Mouse (Mus musculus) intestine, embryonic 15.5 days (tissue): ENCODE results near the gene Esrra. TPM values are rescaled to one million over a fixed set of nuclear protein-coding genes. Genes with fewer than 3 reads are reported as not detected.

Experiments used
- ATAC-seq: fragments of 200-750 bp; cut with Nextera tagmentation; 2 replicates; pipeline ENCODE4 v1.8.0; 2017; ENCODE audit warnings: moderate TSS enrichment, moderate library complexity
- H3K27ac ChIP-seq: fragments of 300-500 bp; sonication (generic); 2 replicates; pipeline ENCODE4 v1.5.1; 2015; ENCODE audit warnings: mild to moderate bottlenecking, inconsistent platforms
- H3K27me3 ChIP-seq: fragments of 300-500 bp; sonication (generic); replicated peaks from 2 replicates; pipeline ENCODE4 v1.6.1; 2015; ENCODE audit warnings: inconsistent platforms
- H3K36me3 ChIP-seq: fragments of 300-500 bp; sonication (generic); 2 replicates; pipeline ENCODE4 v1.6.1; 2015; ENCODE audit warnings: inconsistent platforms
- H3K4me1 ChIP-seq: fragments of 300-500 bp; sonication (generic); replicated peaks from 2 replicates; pipeline ENCODE4 v1.6.1; 2015; ENCODE audit warnings: inconsistent platforms
- H3K4me2 ChIP-seq: fragments of 300-500 bp; sonication (generic); replicated peaks from 2 replicates; pipeline ENCODE4 v1.6.1; 2015; ENCODE audit warnings: mild to moderate bottlenecking, inconsistent platforms
- H3K4me3 ChIP-seq: fragments of 300-500 bp; sonication (generic); replicated peaks from 2 replicates; pipeline ENCODE4 v1.5.1; 2015; ENCODE audit warnings: inconsistent platforms
- H3K9ac ChIP-seq: fragments of 300-500 bp; sonication (generic); 2 replicates; pipeline ENCODE4 v1.6.1; 2015; ENCODE audit warnings: inconsistent platforms
- H3K9me3 ChIP-seq: fragments of 300-500 bp; sonication (generic); 2 replicates; pipeline ENCODE4 v1.6.1; 2016; ENCODE audit warnings: inconsistent platforms
- WGBS: fragments of 180-500 bp; shearing (Covaris S2); methylation state at CpG from one replicate; pipeline ENCODE4 v1.1.7; 2015; 5-methylcytosine and 5-hydroxymethylcytosine counted together
- polyA plus RNA-seq: library from polyadenylated mRNA; unstranded; fragments of >200 nt; fragmentation: Nextera tagmentation; extraction: Ambion mirVana; gene quantifications from 2 replicates; pipeline ENCODE4 v1.2.1, GENCODE M21; 2015

The Esrra gene
- polyA plus RNA-seq, 1 experiment from 2014 or later, result 32.2 TPM

DNA sequence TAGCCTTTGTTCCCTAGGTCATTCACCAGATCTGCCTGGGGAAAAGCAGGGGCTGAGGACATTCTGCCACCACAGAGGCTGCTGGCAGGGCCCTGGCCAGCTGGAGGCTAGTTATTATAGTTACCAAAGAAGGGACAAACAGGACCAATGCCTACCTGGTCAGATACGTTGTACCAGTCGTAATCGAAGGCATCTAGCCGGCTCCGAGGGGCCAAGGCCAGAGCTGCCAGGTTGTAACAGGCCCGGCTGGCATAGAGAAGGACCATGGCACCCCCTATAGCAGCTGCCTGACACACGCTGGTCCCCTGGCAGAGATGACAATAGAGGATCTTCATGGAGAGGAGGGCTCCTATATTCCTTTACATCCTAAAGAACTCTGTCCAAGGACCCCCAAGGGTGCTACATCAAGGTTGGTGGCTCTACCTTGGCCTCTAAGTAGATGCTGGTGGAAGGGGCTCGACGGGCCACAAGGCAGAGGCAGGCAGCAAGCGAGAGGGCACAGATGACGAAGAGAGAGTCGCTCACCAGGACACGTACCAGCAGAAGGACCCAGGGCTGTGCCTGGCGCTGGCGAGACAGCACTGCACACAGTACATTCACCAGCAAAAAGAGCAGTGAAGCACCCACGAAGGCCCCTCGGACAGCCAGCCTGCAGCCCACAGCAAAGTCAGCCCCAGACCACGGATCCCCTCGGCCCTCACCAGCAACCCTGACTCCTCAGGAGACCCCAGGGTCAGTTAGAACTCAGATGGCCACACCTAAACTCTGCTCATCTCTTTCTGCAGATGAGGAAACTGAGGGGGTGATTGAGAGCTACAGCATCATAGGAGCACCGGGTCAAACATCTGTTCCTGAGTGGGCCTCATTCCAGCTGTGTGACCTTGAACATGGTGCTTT, 17.7 kb upstream of the Esrra start:
- Histone ChIP-seq H3K27me3 (peaks cover 17% of the 10 kb centered on the region), H3K27ac (no peak overlapping the region)
- 91% methylated on average over 20 of the region's 20 CpGs for WGBS

DNA sequence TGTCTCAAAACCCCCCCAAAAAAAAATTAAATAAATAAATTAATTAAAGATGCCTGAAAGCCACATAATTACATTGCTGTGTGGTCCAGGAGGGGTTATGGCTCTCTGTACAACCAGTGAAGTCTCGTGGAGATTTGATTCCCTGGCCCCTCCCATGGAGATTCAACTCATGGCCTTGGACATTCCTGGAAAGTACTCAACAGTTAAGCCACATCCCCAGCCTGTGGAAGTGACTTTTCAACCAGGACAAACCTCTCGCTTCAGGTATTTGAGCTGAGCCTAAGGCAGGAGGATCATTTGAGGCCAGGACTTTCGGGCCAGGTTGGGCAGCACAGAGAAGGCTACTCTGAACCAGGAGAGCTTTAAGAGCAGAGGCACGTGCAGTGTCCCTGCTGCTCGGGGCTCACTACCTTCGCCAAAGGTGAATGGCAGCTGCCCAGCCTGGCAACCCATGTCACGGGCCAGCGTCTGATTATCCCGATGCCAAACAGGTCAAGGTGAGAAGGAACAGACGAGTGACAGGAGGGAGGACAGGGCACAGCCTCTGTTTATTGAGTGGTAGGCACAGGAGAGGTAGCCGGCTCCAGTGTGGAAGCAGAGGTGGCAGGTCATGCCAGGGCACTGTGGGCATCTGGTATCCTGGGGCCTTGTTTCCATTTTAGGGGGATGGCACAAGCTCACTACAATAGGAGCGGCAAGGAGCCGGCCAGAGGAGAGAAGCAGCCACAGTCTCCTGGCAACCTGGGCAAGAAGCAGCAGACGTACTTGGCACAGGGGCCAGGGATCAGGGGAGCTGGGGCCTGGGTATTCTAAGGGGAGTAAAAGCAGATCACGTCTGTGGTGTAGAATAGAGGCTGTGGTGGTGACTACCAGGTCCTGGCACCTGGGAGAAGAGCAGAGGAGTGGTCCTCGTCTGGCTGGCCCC, 16.2 kb upstream of the Esrra start:
- Histone ChIP-seq H3K27ac (no peak overlapping the region), H3K9me3 (no peaks in the 10 kb centered on the region), H3K4me3 (no peak overlapping the region), H3K4me1 (peaks cover 33% of the 10 kb centered on the region), H3K9ac (no peak overlapping the region), H3K4me2 (no peak overlapping the region), H3K27me3 (peaks cover 33% of the 10 kb centered on the region), H3K36me3 (no peaks in the 10 kb centered on the region)
- WGBS, result 78% methylated on average over 16 of the region's 16 CpGs
- ATAC-seq, result no peak

More for the DNA sequence above, 17.7 kb upstream of the Esrra start:
- no peak overlapping the region for H3K9ac ChIP-seq
- no peaks in the 10 kb centered on the region for H3K36me3 ChIP-seq
- no peak overlapping the region for H3K4me3 ChIP-seq
- H3K9me3 ChIP-seq, result no peaks in the 10 kb centered on the region
- no peak for ATAC-seq
- H3K4me2 ChIP-seq, result no peak overlapping the region
- peaks cover 28% of the 10 kb centered on the region for H3K4me1 ChIP-seq

DNA sequence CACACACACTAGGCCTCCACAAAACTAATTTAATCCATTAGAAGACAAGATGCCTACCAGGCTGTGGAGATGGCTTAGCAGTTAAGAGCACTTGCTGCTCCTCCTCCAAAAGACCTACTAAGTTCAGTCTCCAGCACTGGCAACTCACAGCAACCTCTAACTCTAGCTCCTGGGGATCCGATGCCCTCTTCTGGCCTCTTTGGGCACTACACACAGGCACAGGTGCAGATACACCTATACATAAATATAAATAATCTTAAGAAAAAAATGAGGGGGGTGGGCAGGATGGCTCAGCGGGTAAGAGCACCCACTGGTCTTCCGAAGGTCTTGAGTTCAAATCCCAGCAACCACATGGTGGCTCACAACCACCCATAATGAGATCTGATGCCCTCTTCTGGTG, 14.7 kb upstream of the Esrra start:
- Histone ChIP-seq H3K4me1 (peaks cover 29% of the 10 kb centered on the region), H3K9me3 (no peaks in the 10 kb centered on the region), H3K4me3 (no peak overlapping the region), H3K27me3 (peaks cover 47% of the 10 kb centered on the region), H3K27ac (no peak overlapping the region), H3K4me2 (no peak overlapping the region), H3K36me3 (no peaks in the 10 kb centered on the region), H3K9ac (no peak overlapping the region)
- WGBS, result 22% methylated on average over 3 of the region's 3 CpGs
- ATAC-seq, result no peak

DNA sequence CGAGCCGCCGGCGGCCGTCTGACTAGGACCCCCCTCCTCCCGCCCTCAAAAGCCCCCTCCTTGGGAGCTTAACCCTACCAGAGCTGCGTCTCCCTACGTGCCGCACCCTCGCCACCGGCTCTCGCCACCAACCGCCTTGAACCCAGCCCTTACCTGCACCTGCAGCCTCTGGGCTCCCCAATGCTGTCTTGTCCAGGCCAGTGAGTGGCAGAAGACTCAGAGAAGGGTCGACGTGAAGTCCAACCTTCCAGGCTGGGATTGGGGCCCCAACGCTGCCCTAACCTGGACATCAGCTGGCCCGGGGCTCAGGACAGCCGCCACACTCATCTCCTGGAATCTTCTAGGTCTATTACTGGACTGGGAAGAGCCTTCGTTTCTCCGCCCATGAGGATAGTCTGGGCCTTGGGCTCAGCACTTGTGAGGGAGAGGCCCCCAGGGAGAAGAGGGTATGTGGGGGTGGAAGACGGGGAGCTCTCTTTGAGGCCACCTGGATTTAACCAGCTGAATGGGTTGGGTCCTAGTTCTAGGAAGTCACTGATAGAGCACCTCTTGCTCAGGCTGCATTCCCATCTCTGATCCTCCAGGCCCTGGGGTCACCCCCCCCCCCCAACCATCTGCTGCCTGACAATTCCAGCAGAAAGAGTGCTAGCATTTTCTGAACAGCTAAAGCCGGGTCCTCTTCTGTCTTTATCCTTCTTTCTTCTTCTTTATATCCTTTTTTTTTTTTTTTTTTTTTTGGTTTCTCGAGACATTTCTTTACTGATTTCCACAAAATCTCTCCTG, 12.8 kb upstream of the Esrra start, which contains the start of gene Kcnk4:
Kcnk4 (minus strand) TSS at position 321 of the 783 bp plus-strand sequence.
- Histone ChIP-seq H3K9ac (peak within 1 kb of the TSS; percentile 42), H3K4me2 (peak within 1 kb of the TSS; percentile 88), H3K27me3 (peaks cover 58% of the 10 kb centered on the region)

DNA sequence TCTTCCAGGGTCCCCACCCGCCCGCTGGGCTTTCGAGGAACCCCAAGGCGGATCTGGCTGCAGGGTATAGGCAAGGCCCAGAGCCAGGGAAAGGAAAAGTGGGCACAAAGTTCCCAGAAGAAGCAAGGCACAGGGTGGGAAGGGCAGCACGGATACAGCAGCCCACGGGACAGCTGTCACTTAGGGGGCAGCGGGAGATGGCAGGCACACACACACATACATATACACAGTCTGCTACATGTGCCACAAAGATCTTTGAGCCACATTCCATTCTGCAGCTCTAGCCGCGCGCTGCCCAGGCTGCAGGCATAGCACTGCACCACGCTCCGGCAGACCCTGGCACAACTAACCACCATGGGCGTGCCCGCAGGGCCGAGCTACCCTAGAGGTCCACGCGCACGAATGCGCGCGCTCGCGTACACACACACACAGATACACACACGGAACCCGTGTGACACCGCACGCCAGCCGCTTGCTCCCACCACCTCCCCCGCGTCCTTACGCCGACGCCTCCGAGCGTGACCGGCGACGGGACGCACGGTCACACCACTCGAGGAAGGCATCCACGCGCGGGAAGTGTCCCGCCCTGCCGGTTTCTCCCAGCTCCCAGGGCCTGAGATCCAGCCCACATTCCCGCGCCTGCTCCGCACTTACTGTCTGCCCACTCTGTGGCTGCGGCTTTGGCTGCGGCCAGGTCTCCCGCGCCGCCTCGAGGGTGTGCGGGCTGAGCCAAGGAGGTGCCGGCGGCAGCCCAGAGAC, 12.0 kb upstream of the Esrra start:
- peaks cover 63% of the 10 kb centered on the region for H3K27me3 ChIP-seq
- no peak overlapping the region for H3K27ac ChIP-seq
- WGBS, result 4% methylated on average over 58 of the region's 58 CpGs
- peak; percentile 57 for ATAC-seq
- H3K36me3 ChIP-seq, result no peaks in the 10 kb centered on the region
- H3K9ac ChIP-seq, result peak overlapping the region; percentile 42
- H3K4me2 ChIP-seq, result peak overlapping the region; percentile 88
- peak overlapping the region; percentile 41 for H3K4me3 ChIP-seq
- H3K4me1 ChIP-seq, result peaks cover 18% of the 10 kb centered on the region
- no peaks in the 10 kb centered on the region for H3K9me3 ChIP-seq

More for the DNA sequence above, 12.8 kb upstream of the Esrra start, which contains the start of gene Kcnk4:
- ATAC-seq, result 0 out of 2 replicates have a peak, but pooled peaks have one; percentile 15
- peaks cover 18% of the 10 kb centered on the region for H3K4me1 ChIP-seq
- no peaks in the 10 kb centered on the region for H3K36me3 ChIP-seq
- WGBS, result 11% methylated on average over 23 of the region's 23 CpGs
- no peak within 1 kb of the TSS for H3K27ac ChIP-seq
- no peaks in the 10 kb centered on the region for H3K9me3 ChIP-seq
- peak within 1 kb of the TSS; percentile 41 for H3K4me3 ChIP-seq

DNA sequence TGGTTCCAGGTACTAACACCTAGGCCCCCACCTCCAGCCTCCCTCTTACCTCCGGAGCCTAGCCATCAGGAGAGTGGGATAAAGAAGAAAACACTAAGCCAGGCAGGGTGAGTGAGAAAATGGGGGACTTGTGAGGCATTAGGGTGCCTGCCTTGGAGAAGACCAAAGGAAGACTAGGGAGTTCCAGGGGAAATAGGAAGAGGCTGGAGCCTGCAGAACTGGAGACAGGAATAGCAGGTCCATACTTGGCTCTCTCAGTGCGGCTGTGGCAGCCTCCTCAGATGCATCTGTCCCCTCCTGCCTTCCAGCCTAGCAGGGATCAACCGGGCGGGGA, 11.5 kb upstream of the Esrra start:
- Histone ChIP-seq H3K4me2 (no peak overlapping the region; the same call in 1 of the 2 replicates), H3K4me3 (0 out of 2 replicates have a peak overlapping the region, but pooled peaks have one; percentile 41), H3K4me1 (peaks cover 14% of the 10 kb centered on the region), H3K27ac (no peak overlapping the region), H3K9ac (no peak overlapping the region), H3K36me3 (no peaks in the 10 kb centered on the region), H3K27me3 (peaks cover 65% of the 10 kb centered on the region), H3K9me3 (no peaks in the 10 kb centered on the region)
- 26% methylated on average over 4 of the region's 4 CpGs for WGBS
- no peak for ATAC-seq

DNA sequence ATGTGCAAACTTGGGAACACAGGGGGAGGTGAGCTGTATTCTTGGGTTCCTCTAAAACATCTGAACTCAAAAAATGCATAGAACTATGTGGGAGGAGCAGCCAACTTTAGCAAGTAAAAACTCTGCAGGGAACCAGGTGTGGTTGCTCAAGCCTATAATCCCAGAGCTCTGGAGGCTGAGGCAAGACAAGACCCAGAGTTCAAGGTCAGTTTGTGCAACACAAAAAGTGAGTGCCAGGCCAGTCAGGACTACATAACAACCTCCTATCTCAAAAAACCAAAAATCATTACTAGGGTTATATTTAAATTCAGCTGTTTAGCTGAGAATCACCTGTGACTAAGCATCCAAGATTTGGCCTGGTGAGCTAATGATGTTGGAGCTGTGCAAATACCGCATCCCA, 10.4 kb upstream of the Esrra start:
- Histone ChIP-seq H3K27ac (no peak overlapping the region), H3K9ac (no peak overlapping the region), H3K4me2 (no peak overlapping the region), H3K4me1 (peaks cover 14% of the 10 kb centered on the region), H3K27me3 (peaks cover 76% of the 10 kb centered on the region), H3K36me3 (no peaks in the 10 kb centered on the region), H3K4me3 (no peak overlapping the region), H3K9me3 (no peaks in the 10 kb centered on the region)
- ATAC-seq, result no peak
- 45% methylated on average over 1 of the region's 1 CpGs for WGBS

DNA sequence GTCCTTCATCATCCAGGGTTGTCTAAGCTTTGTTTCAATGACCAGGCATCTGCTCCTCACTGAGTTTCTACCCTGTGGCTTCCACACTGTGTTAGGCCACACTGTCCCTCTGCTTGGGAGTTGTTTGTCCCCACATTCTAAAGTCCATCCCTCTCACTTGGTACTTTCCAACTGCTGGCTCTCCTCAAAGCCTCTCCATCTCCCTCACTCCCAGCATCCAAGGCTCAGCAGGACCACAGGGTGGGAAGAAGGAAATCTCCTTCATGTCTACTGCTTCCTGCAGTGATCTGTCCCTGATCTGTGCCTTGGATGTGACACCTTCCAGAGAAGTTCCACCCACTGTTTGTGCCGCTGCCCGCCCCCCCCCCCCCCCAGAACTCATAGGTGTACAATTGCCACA, 9.4 kb upstream of the Esrra start:
- H3K36me3 ChIP-seq, result no peaks in the 10 kb centered on the region
- H3K4me3 ChIP-seq, result no peak overlapping the region
- WGBS, result 0% methylated on average over 2 of the region's 2 CpGs
- H3K4me2 ChIP-seq, result no peak overlapping the region
- no peak for ATAC-seq
- peaks cover 19% of the 10 kb centered on the region for H3K4me1 ChIP-seq
- no peaks in the 10 kb centered on the region for H3K9me3 ChIP-seq
- no peak overlapping the region for H3K9ac ChIP-seq
- H3K27me3 ChIP-seq, result peaks cover 83% of the 10 kb centered on the region
- no peak overlapping the region for H3K27ac ChIP-seq

DNA sequence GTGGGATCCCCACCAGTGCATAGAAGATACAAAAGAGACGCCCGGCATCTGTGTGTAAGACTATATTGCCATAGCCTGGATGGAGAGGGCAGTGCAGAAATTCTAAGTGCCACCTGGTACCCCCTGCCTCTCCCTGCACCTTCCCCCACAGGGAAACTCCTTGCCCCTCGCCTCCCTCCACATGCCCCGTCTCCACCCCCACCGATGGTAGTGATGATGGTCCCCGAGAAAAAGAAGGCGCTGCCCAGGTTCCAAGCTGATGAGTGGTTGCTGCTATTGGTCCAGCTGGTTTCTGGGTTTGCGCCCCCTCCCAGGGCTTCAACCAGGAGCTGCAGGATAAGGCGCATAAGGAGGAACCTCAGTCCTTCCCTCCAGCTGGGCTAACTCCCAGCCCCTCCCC, 6.5 kb upstream of the Esrra start:
- Histone ChIP-seq H3K9ac (no peak overlapping the region), H3K27ac (no peak overlapping the region), H3K36me3 (no peaks in the 10 kb centered on the region), H3K4me1 (peaks cover 16% of the 10 kb centered on the region), H3K4me2 (no peak overlapping the region), H3K27me3 (peaks cover 77% of the 10 kb centered on the region), H3K9me3 (no peaks in the 10 kb centered on the region), H3K4me3 (no peak overlapping the region)
- no peak for ATAC-seq
- WGBS, result 15% methylated on average over 9 of the region's 9 CpGs

DNA sequence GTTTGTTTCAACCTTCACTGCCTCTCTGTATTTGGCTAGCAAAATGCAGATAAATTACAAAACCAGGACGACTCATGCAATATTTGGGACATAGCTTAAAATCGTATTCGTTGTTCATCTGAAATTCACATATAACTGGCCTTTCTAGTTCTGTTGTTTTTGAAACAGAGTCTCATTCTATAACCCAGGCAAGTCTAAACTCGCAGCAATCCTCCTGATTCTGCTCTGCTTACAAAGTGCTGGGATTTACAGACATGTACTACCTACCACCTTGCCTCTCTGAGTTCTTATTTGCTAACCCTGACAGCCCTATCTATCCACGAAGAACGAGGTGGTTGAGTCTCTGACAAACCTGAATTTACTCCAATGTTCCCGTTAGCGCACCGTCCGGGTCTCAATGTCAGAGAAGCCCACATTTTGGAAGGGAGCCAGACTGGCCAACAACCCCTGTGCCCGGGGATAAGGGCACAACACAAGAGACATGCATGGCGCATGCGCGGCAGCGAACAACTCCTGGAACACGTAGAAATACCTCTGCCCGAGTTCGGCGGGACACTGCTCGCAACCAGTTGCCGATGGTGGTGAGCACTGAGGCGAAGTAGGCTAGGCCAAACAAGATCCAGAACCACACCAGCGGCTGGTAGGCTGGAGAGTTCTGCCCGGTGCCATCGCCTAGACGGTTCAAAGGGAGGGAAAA, 5.1 kb upstream of the Esrra start:
- peaks cover 66% of the 10 kb centered on the region for H3K27me3 ChIP-seq
- ATAC-seq, result no peak
- H3K9ac ChIP-seq, result 0 out of 2 replicates have a peak overlapping the region, but pooled peaks have one; percentile 0

More for the DNA sequence above, 5.1 kb upstream of the Esrra start:
- 0 out of 2 replicates have a peak overlapping the region, but pooled peaks have one; percentile 5 for H3K4me3 ChIP-seq
- H3K9me3 ChIP-seq, result no peaks in the 10 kb centered on the region
- H3K27ac ChIP-seq, result no peak overlapping the region
- peak overlapping the region; percentile 18 for H3K4me2 ChIP-seq
- peaks cover 20% of the 10 kb centered on the region for H3K4me1 ChIP-seq
- H3K36me3 ChIP-seq, result no peaks in the 10 kb centered on the region
- WGBS, result 15% methylated on average over 26 of the region's 26 CpGs
